Mouse (Mus musculus): Measurements from ENCODE around the gene Nuak1. TPM values are rescaled to one million over a fixed set of nuclear protein-coding genes. Genes with fewer than 3 reads are reported as not detected.

Gene Nuak1
- polyA plus RNA-seq, 1 experiment from 2014 or later, result 5.5 TPM

DNA sequence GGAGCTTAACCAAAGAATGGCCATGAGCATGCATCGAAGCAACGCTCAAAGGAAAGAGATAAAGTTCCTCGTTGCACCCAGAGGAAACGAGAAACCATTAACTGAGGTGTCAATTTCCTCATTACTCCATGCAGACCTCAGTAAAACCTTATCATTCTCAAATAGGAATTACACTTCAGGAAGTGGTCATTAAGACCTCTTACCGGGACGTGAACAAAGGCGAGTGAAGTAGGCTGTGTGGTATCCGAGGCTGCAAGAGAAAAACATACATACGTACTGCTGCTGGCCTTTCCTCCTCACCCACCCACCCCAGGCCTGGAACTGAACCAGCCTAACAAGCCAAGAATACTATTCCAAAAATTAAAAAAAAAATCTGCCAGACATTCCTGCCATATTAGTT, 80.0 kb downstream of the Nuak1 start:
- Histone ChIP-seq H3K4me2 (ENCODE audit: low read length) (no peak overlapping the region), H3K4me1 (ENCODE audit: control insufficient read depth, insufficient read depth, low read length) (no peaks in the 10 kb centered on the region), H3K9me3 (replicated peaks; ENCODE audit: control insufficient read depth, low read length, poor library complexity, severe bottlenecking) (0 out of 2 replicates have a peak, but pooled peaks cover 2% of the 10 kb centered on the region), H3K27me3 (ENCODE audit: control insufficient read depth, insufficient read depth, low read depth, low read length) (no peaks in the 10 kb centered on the region), H3K27ac (ENCODE audit: low read length) (no peak overlapping the region), H3K36me3 (ENCODE audit: control insufficient read depth, insufficient read depth, low read length) (no peaks in the 10 kb centered on the region), H3K9ac (ENCODE audit: low read depth, low read length) (no peak overlapping the region), H3K4me3 (ENCODE audit: low read depth, low read length) (no peak overlapping the region)
- WGBS, result 90% methylated on average over 9 of the region's 9 CpGs
- ATAC-seq, result no peak

- no peaks in the 10 kb centered on the region for H3K36me3 ChIP-seq (ENCODE audit: control insufficient read depth, insufficient read depth, low read length)
- 92% methylated on average over 4 of the region's 4 CpGs for WGBS
- H3K4me1 ChIP-seq (ENCODE audit: control insufficient read depth, insufficient read depth, low read length), result no peaks in the 10 kb centered on the region
- 0 out of 2 replicates have a peak, but pooled peaks cover under 1% of the 10 kb centered on the region for H3K9me3 ChIP-seq (replicated peaks; ENCODE audit: control insufficient read depth, low read length, poor library complexity, severe bottlenecking)
- H3K4me2 ChIP-seq (ENCODE audit: low read length), result no peak overlapping the region
- H3K4me3 ChIP-seq (ENCODE audit: low read depth, low read length), result no peak overlapping the region
- H3K9ac ChIP-seq (ENCODE audit: low read depth, low read length), result no peak overlapping the region
- H3K27me3 ChIP-seq (ENCODE audit: control insufficient read depth, insufficient read depth, low read depth, low read length), result no peaks in the 10 kb centered on the region
- ATAC-seq, result no peak
- H3K27ac ChIP-seq (ENCODE audit: low read length), result no peak overlapping the region
These were observed 81.7 kb downstream of the Nuak1 start for GRCm38 (mm10) chr10:84358738-84359120.

DNA sequence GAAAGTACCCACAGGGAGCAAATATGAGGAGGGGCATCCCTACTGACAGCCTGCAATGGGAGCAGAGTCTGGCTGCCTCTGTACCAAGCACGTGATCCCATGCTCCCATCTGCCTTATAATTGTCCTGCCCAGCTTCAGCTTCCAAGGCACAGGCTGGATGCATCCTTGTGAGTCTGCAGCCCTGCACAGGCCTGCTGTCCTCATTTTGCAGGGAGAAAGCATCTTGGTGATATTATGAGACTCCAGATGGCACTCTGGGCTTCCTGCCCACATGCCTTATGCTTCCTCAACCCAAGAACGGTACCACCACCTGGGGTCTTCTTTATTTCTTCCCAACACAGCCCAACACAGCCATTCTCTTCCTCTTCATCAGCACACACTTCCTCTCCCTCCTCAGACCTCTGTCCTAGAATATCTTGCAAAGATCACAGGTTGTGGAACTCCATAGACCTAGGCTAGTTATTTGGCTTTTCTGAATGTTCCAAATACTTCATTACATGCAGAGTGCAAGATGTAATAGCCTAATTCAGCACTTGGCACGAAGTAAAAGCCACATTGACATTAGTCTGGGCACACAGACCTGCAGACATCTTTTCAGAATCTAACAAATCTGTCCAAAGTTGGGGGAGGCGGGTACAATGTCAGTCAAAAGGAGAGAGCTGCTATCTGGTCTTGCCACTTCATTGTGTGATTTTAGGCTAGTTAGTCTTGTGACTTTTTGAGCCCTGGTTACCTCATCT, 82.2 kb downstream of the Nuak1 start:
- no peak overlapping the region for H3K27ac ChIP-seq (ENCODE audit: low read length)
- WGBS, result 55% methylated on average over 4 of the region's 4 CpGs

DNA sequence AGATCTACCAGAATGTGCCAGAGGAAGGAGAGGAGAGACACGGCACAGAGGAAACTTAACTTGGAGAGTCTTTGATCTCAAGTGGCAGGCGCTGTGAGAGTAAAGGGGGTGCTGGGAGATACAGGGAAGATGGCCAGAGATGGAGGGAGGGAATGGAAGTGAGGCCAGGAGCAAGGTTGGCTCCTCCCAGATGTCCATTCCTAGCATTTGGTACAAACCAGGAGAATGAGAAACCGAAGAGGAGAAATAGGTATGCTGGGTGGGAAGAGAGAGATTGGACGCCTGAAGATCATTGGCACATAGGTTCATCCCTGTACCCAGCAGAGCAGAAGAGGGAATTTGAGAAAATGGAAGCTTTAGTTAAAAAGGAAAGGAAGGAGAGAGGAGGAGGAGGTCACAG, 82.8 kb downstream of the Nuak1 start:
- ATAC-seq, result no peak
- Histone ChIP-seq H3K4me3 (ENCODE audit: low read depth, low read length) (no peak overlapping the region), H3K4me2 (ENCODE audit: low read length) (no peak overlapping the region), H3K36me3 (ENCODE audit: control insufficient read depth, insufficient read depth, low read length) (no peaks in the 10 kb centered on the region), H3K27ac (ENCODE audit: low read length) (no peak overlapping the region), H3K4me1 (ENCODE audit: control insufficient read depth, insufficient read depth, low read length) (no peaks in the 10 kb centered on the region), H3K27me3 (ENCODE audit: control insufficient read depth, insufficient read depth, low read depth, low read length) (no peaks in the 10 kb centered on the region), H3K9ac (ENCODE audit: low read depth, low read length) (no peak overlapping the region), H3K9me3 (replicated peaks; ENCODE audit: control insufficient read depth, low read length, poor library complexity, severe bottlenecking) (no peaks in the 10 kb centered on the region)
- 86% methylated on average over 4 of the region's 4 CpGs for WGBS

More for the DNA sequence above, 82.2 kb downstream of the Nuak1 start:
- Histone ChIP-seq H3K9me3 (replicated peaks; ENCODE audit: control insufficient read depth, low read length, poor library complexity, severe bottlenecking) (no peaks in the 10 kb centered on the region), H3K4me3 (ENCODE audit: low read depth, low read length) (no peak overlapping the region), H3K36me3 (ENCODE audit: control insufficient read depth, insufficient read depth, low read length) (no peaks in the 10 kb centered on the region), H3K27me3 (ENCODE audit: control insufficient read depth, insufficient read depth, low read depth, low read length) (no peaks in the 10 kb centered on the region), H3K9ac (ENCODE audit: low read depth, low read length) (no peak overlapping the region), H3K4me1 (ENCODE audit: control insufficient read depth, insufficient read depth, low read length) (no peaks in the 10 kb centered on the region), H3K4me2 (ENCODE audit: low read length) (no peak overlapping the region)
- peak; percentile 66 for ATAC-seq

DNA sequence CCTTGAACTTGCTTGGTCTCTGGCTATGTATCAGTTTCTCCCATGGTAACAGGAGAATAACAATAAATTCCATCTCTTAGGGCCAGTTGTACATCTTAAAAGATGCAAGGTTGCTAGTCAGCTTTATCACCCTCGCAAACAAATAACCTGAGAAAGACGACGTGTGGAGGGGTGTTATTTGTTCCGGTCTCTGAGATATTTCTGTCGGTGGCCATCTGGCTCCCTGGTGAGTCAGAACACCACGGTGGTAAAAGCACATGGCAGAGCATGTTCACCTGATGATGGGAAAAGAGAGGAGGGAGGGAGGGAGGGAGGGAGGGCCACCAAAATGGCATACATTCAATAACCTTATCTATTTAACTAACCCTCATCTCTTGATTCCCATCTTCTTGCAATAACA, 86.1 kb downstream of the Nuak1 start:
- no peak for ATAC-seq
- H3K9me3 ChIP-seq (replicated peaks; ENCODE audit: control insufficient read depth, low read length, poor library complexity, severe bottlenecking), result no peaks in the 10 kb centered on the region
- H3K4me3 ChIP-seq (ENCODE audit: low read depth, low read length), result no peak overlapping the region
- whole genome bisulfite sequencing, result 84% methylated on average over 6 of the region's 6 CpGs
- H3K27ac ChIP-seq (ENCODE audit: low read length), result no peak overlapping the region
- H3K27me3 ChIP-seq (ENCODE audit: control insufficient read depth, insufficient read depth, low read depth, low read length), result no peaks in the 10 kb centered on the region
- no peaks in the 10 kb centered on the region for H3K36me3 ChIP-seq (ENCODE audit: control insufficient read depth, insufficient read depth, low read length)
- no peaks in the 10 kb centered on the region for H3K4me1 ChIP-seq (ENCODE audit: control insufficient read depth, insufficient read depth, low read length)
- no peak overlapping the region for H3K9ac ChIP-seq (ENCODE audit: low read depth, low read length)
- no peak overlapping the region for H3K4me2 ChIP-seq (ENCODE audit: low read length)

DNA sequence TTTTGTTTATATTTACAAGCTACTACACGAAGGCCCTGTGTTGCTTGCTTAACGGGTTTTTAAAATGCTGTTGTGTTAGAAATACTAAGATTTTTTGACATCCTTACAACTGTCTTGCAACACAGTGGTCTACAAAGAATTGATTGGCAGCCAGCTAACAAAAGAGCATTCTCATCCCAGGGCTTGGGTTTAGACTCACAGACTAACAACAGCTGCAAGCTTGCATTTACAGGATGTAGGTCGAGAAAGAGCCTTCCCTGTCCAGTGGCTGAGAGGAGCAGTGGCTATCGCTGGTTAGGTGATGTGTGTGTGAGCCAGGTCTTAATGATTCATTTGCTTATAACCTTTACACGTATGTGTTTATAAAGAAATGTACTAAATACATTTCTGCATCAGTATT, 94.7 kb downstream of the Nuak1 start:
- Histone ChIP-seq H3K36me3 (ENCODE audit: control insufficient read depth, insufficient read depth, low read length) (no peaks in the 10 kb centered on the region), H3K9me3 (replicated peaks; ENCODE audit: control insufficient read depth, low read length, poor library complexity, severe bottlenecking) (no peaks in the 10 kb centered on the region), H3K9ac (ENCODE audit: low read depth, low read length) (no peak overlapping the region), H3K4me3 (ENCODE audit: low read depth, low read length) (no peak overlapping the region), H3K27ac (ENCODE audit: low read length) (no peak overlapping the region), H3K4me1 (ENCODE audit: control insufficient read depth, insufficient read depth, low read length) (no peaks in the 10 kb centered on the region), H3K4me2 (ENCODE audit: low read length) (no peak overlapping the region), H3K27me3 (ENCODE audit: control insufficient read depth, insufficient read depth, low read depth, low read length) (no peaks in the 10 kb centered on the region)
- 55% methylated on average over 5 of the region's 5 CpGs for WGBS
- ATAC-seq, result no peak

GRCm38 (mm10) chr10:84343536-84343935, 96.9 kb downstream of the Nuak1 start:
- Histone ChIP-seq H3K9me3 (replicated peaks; ENCODE audit: control insufficient read depth, low read length, poor library complexity, severe bottlenecking) (no peaks in the 10 kb centered on the region), H3K27me3 (ENCODE audit: control insufficient read depth, insufficient read depth, low read depth, low read length) (no peaks in the 10 kb centered on the region), H3K4me1 (ENCODE audit: control insufficient read depth, insufficient read depth, low read length) (no peaks in the 10 kb centered on the region), H3K27ac (ENCODE audit: low read length) (no peak overlapping the region), H3K4me3 (ENCODE audit: low read depth, low read length) (no peak overlapping the region), H3K4me2 (ENCODE audit: low read length) (no peak overlapping the region), H3K9ac (ENCODE audit: low read depth, low read length) (no peak overlapping the region), H3K36me3 (ENCODE audit: control insufficient read depth, insufficient read depth, low read length) (no peaks in the 10 kb centered on the region)
- WGBS, result 89% methylated on average over 2 of the region's 2 CpGs
- ATAC-seq, result no peak

DNA sequence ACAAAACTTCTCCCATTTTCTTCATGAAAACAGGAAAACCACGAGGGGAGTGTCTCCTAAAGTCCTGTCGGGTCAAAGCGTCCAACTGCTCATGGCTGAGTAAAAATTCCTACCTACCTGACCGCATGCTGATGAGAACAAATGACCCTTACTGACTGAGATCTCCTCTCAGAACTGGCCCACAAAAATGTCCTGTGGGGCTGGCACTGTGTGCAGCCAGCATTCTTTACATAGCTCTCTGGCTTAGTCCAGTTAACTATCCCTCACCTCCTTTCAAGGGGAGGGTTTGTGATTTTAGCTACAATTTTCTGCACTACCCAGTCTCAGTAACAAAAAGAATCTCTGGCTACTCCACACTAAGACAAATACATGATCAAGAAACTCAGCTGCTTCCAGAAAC, 100.9 kb downstream of the Nuak1 start:
- no peak overlapping the region for H3K9ac ChIP-seq (ENCODE audit: low read depth, low read length)
- H3K36me3 ChIP-seq (ENCODE audit: control insufficient read depth, insufficient read depth, low read length), result no peaks in the 10 kb centered on the region
- H3K4me3 ChIP-seq (ENCODE audit: low read depth, low read length), result no peak overlapping the region
- H3K4me1 ChIP-seq (ENCODE audit: control insufficient read depth, insufficient read depth, low read length), result no peaks in the 10 kb centered on the region
- H3K27me3 ChIP-seq (ENCODE audit: control insufficient read depth, insufficient read depth, low read depth, low read length), result no peaks in the 10 kb centered on the region
- WGBS, result 46% methylated on average over 4 of the region's 4 CpGs
- no peak overlapping the region for H3K27ac ChIP-seq (ENCODE audit: low read length)
- H3K4me2 ChIP-seq (ENCODE audit: low read length), result no peak overlapping the region
- ATAC-seq, result no peak
- no peaks in the 10 kb centered on the region for H3K9me3 ChIP-seq (replicated peaks; ENCODE audit: control insufficient read depth, low read length, poor library complexity, severe bottlenecking)

GRCm38 (mm10) chr10:84338752-84339151, 101.6 kb downstream of the Nuak1 start:
- Histone ChIP-seq H3K9ac (ENCODE audit: low read depth, low read length) (no peak overlapping the region), H3K9me3 (replicated peaks; ENCODE audit: control insufficient read depth, low read length, poor library complexity, severe bottlenecking) (no peaks in the 10 kb centered on the region), H3K27me3 (ENCODE audit: control insufficient read depth, insufficient read depth, low read depth, low read length) (no peaks in the 10 kb centered on the region), H3K4me3 (ENCODE audit: low read depth, low read length) (no peak overlapping the region), H3K4me2 (ENCODE audit: low read length) (no peak overlapping the region), H3K27ac (ENCODE audit: low read length) (no peak overlapping the region), H3K36me3 (ENCODE audit: control insufficient read depth, insufficient read depth, low read length) (no peaks in the 10 kb centered on the region), H3K4me1 (ENCODE audit: control insufficient read depth, insufficient read depth, low read length) (no peaks in the 10 kb centered on the region)
- 86% methylated on average over 3 of the region's 3 CpGs for WGBS
- no peak for ATAC-seq
